Mouse (Mus musculus) testis, adult 2 months (tissue): ENCODE measurements around the gene Bglap.

Experiments used
- CTCF ChIP-seq: fragments of 200-500 bp; IDR thresholded peaks from 2 replicates; pipeline ENCODE4 v1.5.1; 2012; ENCODE audit warnings: low read depth, mild to moderate bottlenecking, inconsistent platforms, low read length, moderate library complexity; ENCODE audit not compliant: control insufficient read depth, insufficient read depth, insufficient replicate concordance
- POLR2A ChIP-seq: fragments of 200-500 bp; IDR thresholded peaks from 2 replicates; pipeline ENCODE4 v1.6.1; 2012; ENCODE audit warnings: low read depth, mild to moderate bottlenecking, inconsistent platforms, low read length, moderate library complexity; ENCODE audit not compliant: control insufficient read depth

GRCm38 (mm10) chr3:88407529-88407928 lies 23.3 kb upstream of the Bglap start:
- TF ChIP-seq CTCF, result no peak
- TF ChIP-seq POLR2A, result no peak
